8 mouse cellular contexts compared by ENCODE assay signal in the genomic region with DNA sequence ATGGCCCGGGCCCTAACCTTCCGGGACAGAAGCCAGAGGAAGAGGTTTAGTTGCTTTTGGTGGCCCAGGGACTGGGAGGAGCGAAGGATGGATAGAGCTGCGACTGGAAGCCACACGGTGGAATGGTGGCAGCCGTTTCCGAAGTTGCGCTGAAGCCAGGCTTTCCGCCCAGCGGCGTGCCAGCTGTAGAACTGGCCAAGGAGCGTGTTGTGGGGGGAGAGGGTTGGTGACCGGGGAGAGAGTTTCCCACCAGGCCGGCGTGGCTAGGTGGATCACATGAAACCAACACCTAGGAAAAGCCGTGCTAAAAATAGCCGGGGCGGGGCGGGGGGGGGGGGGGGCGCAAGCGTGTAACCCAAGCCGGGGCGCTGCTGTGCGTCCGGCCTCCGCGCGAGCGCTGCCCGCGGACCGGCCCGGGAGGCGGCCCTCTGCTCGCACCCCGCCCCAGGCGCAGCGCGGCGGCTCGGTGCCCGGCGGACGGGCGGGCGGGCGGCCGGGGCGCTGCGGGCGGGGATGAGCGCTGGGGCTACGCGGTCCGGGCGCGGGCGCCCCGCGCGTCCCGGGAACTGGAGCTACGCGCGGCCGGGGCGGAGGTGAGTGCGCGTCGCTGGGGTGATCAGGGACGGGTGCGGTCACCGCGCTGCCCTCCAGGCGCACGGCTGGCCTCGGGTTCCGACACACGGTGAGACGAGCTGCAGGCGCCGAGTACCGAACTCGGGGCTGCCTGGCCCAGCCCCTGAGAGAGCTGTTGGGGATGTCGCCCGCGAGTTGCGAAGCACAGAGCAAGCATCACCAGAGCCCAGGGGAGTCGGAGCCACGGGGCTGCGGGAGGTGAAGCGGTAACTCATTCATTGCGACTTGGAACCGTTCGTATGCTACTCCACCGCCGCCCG. TPM values are rescaled to one million over a fixed set of nuclear protein-coding genes. Genes with fewer than 3 reads are reported as not detected.
DNase-seq lines count a peak whose midpoint lies in the region; ATAC-seq and TF ChIP-seq lines count a peak whose summit lies in the region.

No protein-coding gene starts in this region.

- H3K36me3 ChIP-seq in forebrain, embryonic 15.5 days: no peaks in the 10 kb centered on the region
- H3K36me3 ChIP-seq in hindbrain, embryonic 15.5 days: no peaks in the 10 kb centered on the region
- H3K36me3 ChIP-seq in lung, embryonic 15.5 days: no peaks in the 10 kb centered on the region
- H3K36me3 ChIP-seq in stomach, postnatal 0 days (ENCODE audit: control insufficient read depth, insufficient read depth, low read length): no peaks in the 10 kb centered on the region

- TF ChIP-seq EP300 in stomach, postnatal 0 days (optimal IDR thresholded peaks at IDR 0.05): no peak

- peak overlapping the region; percentile 96 for H3K4me2 ChIP-seq in forebrain, embryonic 15.5 days (replicated peaks)
- peak overlapping the region; percentile 93 for H3K4me2 ChIP-seq in hindbrain, embryonic 15.5 days
- H3K4me2 ChIP-seq in lung, embryonic 15.5 days: peak overlapping the region; percentile 99
- peak overlapping the region; percentile 87 for H3K4me2 ChIP-seq in stomach, postnatal 0 days (replicated peaks; ENCODE audit: low read depth)

- H3K4me3 ChIP-seq in forebrain, embryonic 15.5 days: peak overlapping the region; percentile 52
- H3K4me3 ChIP-seq in hindbrain, embryonic 15.5 days: peak overlapping the region; percentile 47
- peak overlapping the region; percentile 56 for H3K4me3 ChIP-seq in lung, embryonic 15.5 days
- H3K4me3 ChIP-seq in stomach, postnatal 0 days (ENCODE audit: low read depth, low read length): peak overlapping the region; percentile 46

- H3K4me1 ChIP-seq in forebrain, embryonic 15.5 days: peaks cover 15% of the 10 kb centered on the region
- H3K4me1 ChIP-seq in hindbrain, embryonic 15.5 days (replicated peaks): peaks cover 21% of the 10 kb centered on the region
- peaks cover 28% of the 10 kb centered on the region for H3K4me1 ChIP-seq in lung, embryonic 15.5 days
- H3K4me1 ChIP-seq in stomach, postnatal 0 days (replicated peaks; ENCODE audit: control insufficient read depth, insufficient read depth): 0 out of 2 replicates have a peak, but pooled peaks cover 2% of the 10 kb centered on the region

- DNase-seq in lung, adult 18-20 months: peak; percentile 17 to 28
- no peak for DNase-seq in lung, postnatal 25 days (ENCODE audit: low spot score)
- peak; percentile 13 for DNase-seq in brain, embryonic 14.5 days (ENCODE audit: low read depth)
- DNase-seq in stomach, postnatal 0 days (ENCODE audit: low spot score): peak; percentile 54
- no peak for DNase-seq in left cerebral cortex, postnatal 14 days (ENCODE audit: low spot score in 2 of 2)

- no peaks in the 10 kb centered on the region for H3K9me3 ChIP-seq in forebrain, embryonic 15.5 days
- H3K9me3 ChIP-seq in hindbrain, embryonic 15.5 days: no peaks in the 10 kb centered on the region
- H3K9me3 ChIP-seq in lung, embryonic 15.5 days: no peaks in the 10 kb centered on the region
- no peaks in the 10 kb centered on the region for H3K9me3 ChIP-seq in stomach, postnatal 0 days (ENCODE audit: control insufficient read depth, low read length)

- peaks cover 40% of the 10 kb centered on the region for H3K27me3 ChIP-seq in forebrain, embryonic 15.5 days
- peaks cover 29% of the 10 kb centered on the region for H3K27me3 ChIP-seq in hindbrain, embryonic 15.5 days
- H3K27me3 ChIP-seq in lung, embryonic 15.5 days: peaks cover 50% of the 10 kb centered on the region
- 0 out of 2 replicates have a peak, but pooled peaks cover 2% of the 10 kb centered on the region for H3K27me3 ChIP-seq in stomach, postnatal 0 days (ENCODE audit: control insufficient read depth, insufficient read depth, low read length)

- TF ChIP-seq CTCF in brain, embryonic 14.5 days (IDR thresholded peaks at IDR 0.05; ENCODE audit: borderline replicate concordance, extremely low read depth, insufficient read depth, insufficient read length): no peak
- TF ChIP-seq CTCF in stomach, postnatal 0 days (IDR thresholded peaks at IDR 0.05; ENCODE audit: low read depth): no peak

- peak overlapping the region; percentile 46 for H3K9ac ChIP-seq in forebrain, embryonic 15.5 days (replicated peaks)
- H3K9ac ChIP-seq in hindbrain, embryonic 15.5 days: peak overlapping the region; percentile 40
- H3K9ac ChIP-seq in lung, embryonic 15.5 days: peak overlapping the region; percentile 51
- peak overlapping the region; percentile 57 for H3K9ac ChIP-seq in stomach, postnatal 0 days (ENCODE audit: low read length)

- ATAC-seq in forebrain, embryonic 15.5 days (replicated peaks): peak; percentile 55; the same call in 1 of the 2 replicates
- ATAC-seq in hindbrain, embryonic 15.5 days (ENCODE audit: low FRiP score, low read depth): peak; percentile 7; the same call in 1 of the 2 replicates
- peak; percentile 41; the same call in 1 of the 2 replicates for ATAC-seq in lung, embryonic 15.5 days (ENCODE audit: borderline replicate concordance, extremely low read depth, low FRiP score, low TSS enrichment)
- ATAC-seq in stomach, postnatal 0 days (ENCODE audit: low FRiP score, low TSS enrichment): peak; percentile 30; the same call in 1 of the 2 replicates

- TF ChIP-seq POLR2A in brain, embryonic 14.5 days (IDR thresholded peaks at IDR 0.05; ENCODE audit: borderline replicate concordance, extremely low read depth, insufficient read depth, insufficient read length, poor library complexity, severe bottlenecking): no peak

- H3K27ac ChIP-seq in forebrain, embryonic 15.5 days (replicated peaks): no peak overlapping the region
- H3K27ac ChIP-seq in hindbrain, embryonic 15.5 days (replicated peaks): no peak overlapping the region
- peak overlapping the region; percentile 24; the same call in 1 of the 2 replicates for H3K27ac ChIP-seq in lung, embryonic 15.5 days
- H3K27ac ChIP-seq in stomach, postnatal 0 days (replicated peaks): no peak overlapping the region

- intact Hi-C loops in left cerebral cortex, postnatal 14 days (cut with DNase I): loop anchor here (5.0 kb wide), 2 partner anchors 68 to 253 kb away; no protein-coding TSS in a partner anchor

- 1% methylated on average over 72 of the region's 98 CpGs for WGBS in forebrain, embryonic 15.5 days
- under 1% methylated on average over 47 of the region's 98 CpGs for WGBS in hindbrain, embryonic 15.5 days
- under 1% methylated on average over 83 of the region's 98 CpGs for WGBS in lung, embryonic 15.5 days
- WGBS in stomach, postnatal 0 days: 3% methylated on average over 62 of the region's 98 CpGs

RNA-seq across cellular contexts. Expression of a gene that starts 51.9 kb away (rescaled TPM):
- polyA plus RNA-seq in brain, embryonic 14.5 days (2012; rRNA removed): 8.1 and 16.9 TPM in 2 replicates
- 0.89 and 0.92 TPM in 2 replicates for polyA plus RNA-seq in forebrain, embryonic 15.5 days (2015; fragmentation: Nextera tagmentation; extraction: Ambion mirVana)
- 1.4 and 2.3 TPM in 2 replicates for polyA plus RNA-seq in hindbrain, embryonic 15.5 days (2015; fragmentation: Nextera tagmentation; extraction: Ambion mirVana)
- polyA plus RNA-seq in lung, embryonic 15.5 days (2015; fragmentation: Nextera tagmentation; extraction: Ambion mirVana): 1.3 and 1.6 TPM in 2 replicates
- polyA plus RNA-seq in stomach, postnatal 0 days (2015; fragmentation: Nextera tagmentation; extraction: Ambion mirVana): 2.3 and 2.8 TPM in 2 replicates
- total RNA-seq in left cerebral cortex, postnatal 14 days (2021): 10 to 100 TPM; 20.4 to 25.2 TPM

Comparison
In these comparisons a context has a peak if more than half of its experiments do, and no peak if none do; other contexts are left out.
1. DNase-seq: peak in lung, adult 18-20 months (2 of 2), brain, embryonic 14.5 days (single experiment) and stomach, postnatal 0 days (single experiment); none in lung, postnatal 25 days (single experiment) and left cerebral cortex, postnatal 14 days (0 of 2).
2. Peak in every context shown above with its lines, with median percentiles within 50 percentile points of each other: ATAC-seq, H3K4me2 ChIP-seq, H3K4me3 ChIP-seq and H3K9ac ChIP-seq.